Mouse (Mus musculus) lung, postnatal 4 days (tissue): ENCODE results near the gene Ushbp1.
"Not testable (repeated sequence)": the region's sequence is repeated elsewhere in the genome, so short reads cannot be mapped to it uniquely, and the experiment has no call there.

Experiments
- DNase-seq, 2 experiments: peaks; one replicate each; pipeline ENCODE4 v3.0.0; 2021

Gene Ushbp1

DNA sequence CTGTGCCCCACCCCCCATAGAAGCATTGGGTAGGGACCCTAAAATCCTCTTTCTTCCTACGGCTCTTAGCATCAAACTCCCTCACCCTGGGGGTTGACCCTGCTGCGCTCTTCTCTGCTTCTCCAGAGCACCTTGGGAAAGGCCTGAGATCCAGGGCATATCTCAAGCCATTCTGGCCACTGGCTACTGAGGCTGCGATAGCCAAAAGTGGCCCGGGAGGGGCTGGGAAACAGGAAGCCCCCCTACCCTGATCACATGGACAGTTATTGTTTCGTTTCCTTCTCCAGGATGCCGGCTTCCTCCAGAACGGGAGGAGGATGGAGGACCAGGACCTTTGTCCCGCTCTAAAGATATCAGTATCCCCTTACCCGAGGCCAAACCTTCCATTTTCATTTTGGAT lies at the start of gene Ushbp1:
Ushbp1 (minus strand) TSS at position 174 of the 400 bp plus-strand sequence.
- DNase-seq = peak; percentile 51 to 70

DNA sequence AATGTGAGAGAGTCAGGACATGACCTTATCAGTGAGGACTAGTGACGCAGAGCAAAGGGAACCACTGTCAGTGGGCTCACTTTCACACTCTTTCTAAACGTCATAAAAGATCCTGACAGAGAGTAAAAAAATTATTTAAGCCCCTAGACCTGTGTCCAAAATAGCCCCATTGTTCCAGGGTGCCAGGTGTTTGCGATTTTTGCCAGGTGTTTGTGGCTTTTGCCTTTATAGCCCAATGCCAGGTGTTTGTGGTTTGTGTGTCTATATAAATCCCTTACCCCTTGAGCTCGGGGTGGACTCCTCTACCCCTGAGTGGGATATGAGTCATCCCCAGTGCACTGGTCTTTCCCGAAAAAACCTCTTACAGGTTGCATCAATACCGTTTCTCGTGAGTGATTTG lies 49.5 kb upstream of the Ushbp1 start:
- DNase-seq = no peak

DNA sequence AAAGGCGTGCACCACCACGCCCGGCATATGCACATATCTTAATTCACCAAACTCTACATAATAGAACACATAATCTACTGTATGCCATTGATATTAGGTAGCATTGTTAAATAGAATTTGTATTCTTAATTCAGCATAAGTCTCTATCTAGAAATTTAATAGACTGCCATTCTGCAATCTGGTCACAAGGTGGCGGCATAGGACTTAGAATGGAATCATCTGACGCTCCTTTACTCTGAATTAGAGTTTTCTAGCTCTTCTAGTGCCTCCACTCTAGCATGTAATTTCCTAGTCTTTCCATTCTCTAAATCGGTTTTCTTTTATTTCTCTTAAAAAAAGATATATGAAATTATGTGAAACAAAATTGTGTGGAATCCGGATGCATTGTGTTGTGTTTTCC lies 45.8 kb upstream of the Ushbp1 start:
- DNase-seq = peak in 1 of 2 experiments; percentile 65

DNA sequence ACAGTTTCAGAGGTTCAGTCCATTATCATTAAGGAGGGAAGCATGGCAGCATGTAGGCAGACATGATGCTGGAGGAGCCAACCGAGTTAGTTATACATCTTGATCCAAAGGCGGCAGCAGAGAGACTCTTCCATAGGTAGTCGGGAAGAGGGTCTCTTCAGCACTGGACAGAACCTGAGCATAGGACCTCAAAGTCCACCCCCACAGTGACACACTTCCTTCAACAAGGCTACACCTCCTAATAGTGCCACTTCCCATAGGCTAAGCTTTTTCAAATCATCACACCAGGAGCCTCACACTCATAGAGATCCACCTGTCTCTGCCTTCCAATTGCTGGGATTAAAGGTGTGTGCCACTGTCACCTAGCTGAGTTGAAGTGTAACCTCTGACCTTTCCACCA lies 41.4 kb upstream of the Ushbp1 start:
- DNase-seq = no peak

DNA sequence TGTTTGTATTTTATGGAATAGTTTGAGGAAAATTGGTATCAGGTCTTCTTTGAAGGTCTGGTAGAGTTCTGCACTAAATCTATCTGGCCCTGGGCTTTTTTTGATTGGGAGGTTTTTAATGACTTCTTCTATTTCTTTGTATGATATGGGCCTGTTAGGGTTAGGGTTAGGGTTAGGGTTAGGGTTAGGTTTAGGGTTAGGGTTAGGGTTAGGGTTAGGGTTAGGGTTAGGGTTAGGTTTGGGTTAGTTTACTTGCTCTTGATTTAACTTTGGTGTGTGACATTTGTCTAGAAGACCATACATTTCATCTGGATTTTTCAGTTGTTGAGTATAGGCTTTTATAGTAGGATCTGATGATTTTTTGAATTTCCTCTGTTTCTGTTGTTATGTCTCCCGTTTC lies 37.3 kb upstream of the Ushbp1 start:
- DNase-seq = not testable (repeated sequence)

DNA sequence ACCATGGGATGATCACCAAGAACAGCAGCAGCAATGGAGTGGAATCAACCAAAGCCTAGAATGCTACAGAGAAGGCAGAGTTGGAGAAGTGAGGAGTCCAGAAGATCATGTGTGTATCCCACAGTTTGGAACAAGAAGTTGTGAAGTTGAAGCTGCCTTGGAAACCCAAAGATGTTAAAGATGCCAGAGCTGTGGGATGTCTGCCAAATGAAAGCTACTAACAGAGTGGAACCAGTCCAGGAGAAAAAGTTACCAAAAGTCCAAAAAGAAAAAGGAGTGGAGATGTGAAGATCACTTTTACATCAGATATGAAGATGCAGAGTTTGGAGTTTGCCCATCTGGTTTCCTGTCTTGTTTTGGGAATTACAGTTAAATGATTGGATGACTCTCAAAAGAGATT lies 26.5 kb upstream of the Ushbp1 start:
- DNase-seq = no peak

DNA sequence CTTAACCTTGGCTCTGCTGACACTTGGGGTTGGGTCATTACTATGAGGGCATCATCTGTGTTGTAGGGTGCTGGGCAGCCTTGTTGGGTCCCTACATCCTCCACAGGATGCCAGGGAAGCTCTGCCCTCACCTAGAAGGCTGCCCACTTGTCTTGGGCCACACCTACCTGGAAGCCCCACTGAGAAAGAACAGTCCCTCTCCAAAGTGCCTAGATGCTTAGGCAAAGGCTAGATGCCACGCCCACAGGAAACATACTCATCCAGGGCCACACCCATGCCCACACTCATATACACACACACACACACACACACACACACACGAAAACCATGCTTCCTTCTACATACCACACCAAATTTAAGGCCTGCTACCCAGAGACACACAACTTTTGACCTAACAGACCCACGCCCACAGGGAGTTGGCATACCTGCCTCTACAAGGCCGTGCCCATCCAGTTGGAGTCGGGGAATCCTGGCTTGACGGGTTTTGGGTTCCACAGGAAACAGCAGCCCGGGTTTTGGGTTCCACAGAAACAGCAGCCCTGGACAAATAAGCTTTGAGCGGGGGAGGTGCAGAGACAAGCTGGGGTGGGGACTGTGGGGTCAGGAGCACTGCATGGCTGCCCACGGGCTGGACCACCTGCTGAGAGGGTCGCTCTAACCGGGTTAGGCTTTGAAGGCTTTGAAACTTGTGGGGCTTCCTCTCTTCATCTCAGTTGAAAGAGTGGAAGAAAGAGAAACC lies 16.1 kb upstream of the Ushbp1 start:
- no peak for DNase-seq

DNA sequence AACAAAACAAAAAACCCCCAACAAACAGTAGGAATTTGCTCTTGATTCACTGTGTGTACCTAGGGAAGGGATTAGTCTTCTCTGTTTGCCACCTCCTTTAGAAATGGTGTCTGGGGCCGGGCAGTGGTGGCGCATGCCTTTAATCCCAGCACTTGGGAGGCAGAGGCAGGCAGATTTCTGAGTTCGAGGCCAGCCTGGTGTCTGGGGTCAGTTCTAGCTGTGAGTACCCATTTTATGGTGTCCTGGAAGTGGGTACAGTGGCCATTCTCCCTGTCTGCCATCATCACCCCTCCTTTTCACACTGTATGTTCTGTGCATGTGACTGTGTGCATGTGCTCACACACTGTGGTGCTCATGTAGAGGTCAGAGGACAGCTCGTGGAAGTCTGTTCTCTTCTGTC lies 12.6 kb upstream of the Ushbp1 start:
- no peak for DNase-seq

DNA sequence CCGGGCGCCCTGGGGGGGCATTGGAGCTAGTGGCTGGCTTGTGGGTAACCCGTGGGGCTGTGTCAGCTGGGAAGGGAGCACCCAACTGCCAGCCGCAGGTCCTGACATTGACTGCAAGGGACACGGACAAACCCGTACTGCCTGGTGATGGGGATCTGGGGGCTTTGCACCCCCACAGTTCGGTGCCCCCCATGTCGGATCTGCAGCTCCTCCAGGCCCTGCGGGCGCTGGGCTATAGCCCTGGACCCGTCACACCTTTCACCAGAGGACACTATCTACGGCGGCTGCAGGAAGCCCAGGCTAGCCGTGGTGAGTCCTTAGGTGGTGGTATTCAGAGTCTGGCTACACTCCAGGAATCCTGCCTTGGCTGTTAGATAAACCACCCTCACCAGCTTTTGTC lies 11.8 kb upstream of the Ushbp1 start:
- DNase-seq = no peak

DNA sequence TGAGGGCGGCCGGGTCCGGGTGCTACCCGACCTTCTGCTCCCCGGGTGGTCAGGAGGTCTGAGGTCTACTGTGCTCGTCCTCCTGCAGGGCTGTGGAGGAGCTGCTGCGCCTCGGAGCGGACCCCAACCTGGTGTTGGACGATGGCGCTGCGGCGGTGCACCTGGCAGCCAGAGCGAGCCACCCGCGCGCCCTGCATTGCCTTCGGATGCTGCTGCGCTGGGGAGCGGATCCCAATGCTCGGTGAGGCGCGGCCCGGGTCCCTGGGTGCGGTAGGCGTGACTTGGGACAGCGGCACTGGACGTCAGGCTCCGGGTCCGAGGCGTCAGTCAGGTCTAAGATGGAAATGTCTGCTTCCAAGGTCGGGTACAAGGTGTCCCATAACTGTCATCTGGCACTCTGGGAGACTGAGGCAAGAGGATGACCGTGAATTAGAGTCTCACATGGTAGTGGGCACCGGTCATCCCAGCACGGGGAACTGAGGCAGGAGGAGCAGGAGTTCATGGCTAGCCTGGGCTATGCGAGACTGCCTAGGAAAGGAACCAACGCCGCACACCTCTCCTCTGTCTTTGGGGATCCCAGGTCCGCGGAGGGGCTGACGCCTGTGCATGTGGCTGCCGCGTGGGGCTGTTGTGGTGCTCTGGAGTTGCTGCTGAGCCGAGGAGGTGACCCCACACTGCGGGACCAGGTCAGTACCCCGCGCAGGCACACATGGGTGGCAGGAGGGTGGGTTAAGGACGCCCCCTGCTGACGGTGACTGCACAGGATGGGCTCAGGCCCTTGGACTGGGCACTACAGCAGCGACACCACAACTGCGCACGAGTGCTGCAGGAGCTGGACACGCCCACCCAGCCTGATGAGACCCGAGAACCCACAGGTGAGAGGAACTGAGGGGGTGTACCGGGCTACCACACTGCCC lies 10.8 kb upstream of the Ushbp1 start:
- peak; percentile 85 to 86 for DNase-seq

DNA sequence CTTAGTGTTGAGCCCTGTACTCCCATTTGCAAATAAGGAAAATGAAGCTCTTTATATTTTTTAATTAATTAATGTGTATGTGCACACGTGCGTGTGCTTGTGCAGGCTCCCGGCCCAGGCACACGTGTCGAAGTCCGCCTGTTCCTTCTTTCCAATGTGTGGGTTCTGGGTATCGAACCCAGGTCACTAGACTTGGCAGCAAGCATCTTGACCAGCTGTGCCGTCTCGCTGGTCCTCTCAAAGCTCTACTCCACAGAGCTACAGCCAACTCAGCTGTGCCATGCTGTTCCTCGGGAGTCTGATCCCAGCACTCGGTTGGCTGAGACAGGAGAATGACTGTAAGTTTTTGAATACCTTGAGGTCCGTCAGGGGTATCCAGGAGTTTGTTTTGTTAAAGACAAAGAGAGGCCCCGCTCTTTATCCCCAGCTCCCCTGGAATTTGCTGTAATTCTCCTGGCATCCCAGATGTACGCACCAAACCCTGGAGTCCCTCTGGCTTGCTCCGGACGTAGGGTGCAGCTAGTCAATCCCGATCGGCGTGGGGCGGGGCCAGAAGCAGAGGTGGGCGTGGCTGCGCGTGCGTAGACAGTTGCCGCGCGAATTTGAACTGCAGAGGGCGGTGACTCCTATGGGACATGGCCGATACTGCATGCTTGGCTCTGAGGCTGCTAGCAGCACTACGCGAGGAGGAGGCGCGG lies 9.9 kb upstream of the Ushbp1 start, which contains the start of gene Ankle1:
Ankle1 (plus strand) TSS at position 610 of the 698 bp plus-strand sequence.
- peak; percentile 96 to 99 for DNase-seq

DNA sequence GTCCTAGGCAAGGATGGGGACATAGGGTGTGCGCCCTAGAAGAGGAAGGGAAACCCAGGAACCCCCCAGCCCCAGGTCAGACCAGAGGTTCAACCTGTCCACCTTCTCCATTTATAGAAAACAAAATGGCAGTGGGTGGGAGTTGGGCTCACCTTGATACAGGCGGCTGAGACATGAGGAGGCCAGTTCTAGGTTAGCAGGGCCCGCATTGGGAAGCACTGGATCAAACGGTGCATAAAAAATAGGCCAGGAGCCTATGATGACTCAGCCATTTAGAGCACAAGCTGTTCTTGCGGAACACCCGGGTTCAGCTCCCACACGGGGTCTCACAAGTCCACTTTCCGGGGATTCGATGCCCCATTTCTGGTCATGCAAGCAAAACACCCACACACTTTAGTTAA lies 9.3 kb upstream of the Ushbp1 start:
- peak; percentile 4 to 18 for DNase-seq

DNA sequence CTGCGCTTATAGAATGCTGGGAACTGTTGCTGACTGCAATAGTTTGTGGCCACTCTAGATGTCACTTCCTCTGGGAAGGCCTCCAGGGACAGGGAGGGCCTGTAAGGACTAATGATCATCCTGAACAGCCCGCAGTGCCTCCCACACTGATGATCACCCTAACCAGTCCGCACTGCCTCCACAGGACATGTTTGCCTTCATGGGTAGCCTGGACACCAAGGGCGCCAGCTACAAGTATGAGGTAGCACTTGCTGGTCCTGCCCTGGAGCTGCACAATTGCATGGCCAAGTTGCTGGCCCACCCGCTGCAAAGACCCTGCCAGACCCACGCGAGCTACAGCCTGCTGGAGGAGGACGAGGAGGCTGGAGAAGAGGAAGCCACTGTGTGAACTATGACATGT lies 8.4 kb upstream of the Ushbp1 start:
- DNase-seq = peak in 1 of 2 experiments; percentile 20

DNA sequence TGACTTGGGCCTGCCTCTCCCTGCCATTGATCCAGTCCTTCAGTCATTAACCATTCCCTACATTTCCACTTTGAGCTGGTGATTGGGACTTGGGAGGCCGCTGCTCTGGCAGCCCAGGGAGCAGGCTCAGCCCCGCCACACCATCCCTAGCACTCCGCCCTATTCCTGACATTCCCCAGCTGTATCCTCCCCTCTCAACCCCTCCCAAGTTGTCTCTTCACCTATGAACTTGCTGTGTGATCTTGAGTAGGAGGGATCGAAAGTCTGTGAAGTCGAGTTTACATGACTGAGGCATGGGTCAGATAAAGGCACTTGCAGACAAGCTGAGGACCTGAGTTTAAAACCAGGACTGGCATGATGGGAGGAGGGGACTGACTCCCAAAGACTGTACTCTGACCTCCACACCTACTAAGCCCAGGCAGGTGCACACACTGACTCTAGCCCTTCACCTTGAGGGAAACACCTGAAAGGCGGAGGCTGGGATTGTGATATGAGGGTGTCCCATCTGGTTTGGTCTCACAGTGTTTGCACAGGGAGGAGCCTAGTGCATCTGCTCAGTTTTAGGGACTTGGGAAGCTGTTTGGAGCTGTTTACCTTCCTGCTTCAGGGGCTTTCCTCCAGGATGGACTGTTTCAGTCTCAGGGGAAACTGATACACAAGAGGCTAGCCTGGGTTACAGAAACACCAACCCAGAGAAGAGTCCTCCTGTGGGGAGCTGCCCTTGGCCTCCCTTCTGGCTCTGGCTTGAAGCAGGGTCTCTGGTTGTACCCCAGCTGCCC lies 7.7 kb upstream of the Ushbp1 start:
- peak in 1 of 2 experiments; percentile 17 for DNase-seq

DNA sequence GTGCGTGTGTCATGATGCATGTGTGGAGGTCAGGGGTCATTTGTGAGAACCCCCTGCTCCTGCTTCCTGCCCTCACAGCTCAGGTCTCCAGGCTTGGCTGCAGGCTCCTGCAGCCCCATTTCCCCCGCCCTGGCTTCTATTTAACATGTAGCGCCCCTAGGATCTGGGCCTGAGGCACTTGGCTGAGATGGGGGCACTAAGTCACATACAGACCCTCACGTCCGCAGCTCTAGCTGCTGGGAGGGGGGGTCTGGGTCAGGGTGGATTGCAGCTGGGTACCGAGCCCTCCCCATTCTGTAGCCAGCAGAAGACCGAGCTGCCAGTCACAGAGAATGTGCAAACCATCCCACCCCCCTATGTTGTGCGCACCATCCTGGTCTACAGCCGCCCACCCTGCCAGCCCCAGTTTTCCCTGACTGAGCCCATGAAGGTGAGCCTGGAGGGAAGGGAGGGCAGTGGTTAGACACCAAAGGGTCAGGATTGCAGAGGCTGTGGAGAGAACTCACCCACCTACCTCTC lies 6.9 kb upstream of the Ushbp1 start:
- DNase-seq = peak in 1 of 2 experiments; percentile 18

DNA sequence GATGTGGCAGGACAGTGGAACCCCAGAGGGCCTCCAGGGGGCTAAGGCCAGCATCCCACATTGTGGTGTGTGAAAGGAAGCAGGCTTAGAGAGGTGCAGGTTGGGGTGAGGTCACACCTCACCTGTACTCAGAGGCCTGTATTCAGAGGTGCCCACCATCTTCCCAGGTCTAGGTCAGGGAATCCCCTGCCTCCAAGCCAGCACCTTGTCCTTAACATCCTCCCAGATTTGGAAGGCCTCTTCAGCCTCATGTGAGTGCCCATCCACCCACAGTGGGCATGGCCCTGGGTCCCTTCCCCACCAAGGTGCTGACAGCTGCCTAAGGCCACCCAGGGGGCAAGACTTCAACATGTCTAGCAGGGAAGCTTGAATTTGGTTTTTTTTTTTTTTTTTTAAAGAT lies 5.9 kb upstream of the Ushbp1 start:
- peak in 1 of 2 experiments; percentile 15 for DNase-seq

DNA sequence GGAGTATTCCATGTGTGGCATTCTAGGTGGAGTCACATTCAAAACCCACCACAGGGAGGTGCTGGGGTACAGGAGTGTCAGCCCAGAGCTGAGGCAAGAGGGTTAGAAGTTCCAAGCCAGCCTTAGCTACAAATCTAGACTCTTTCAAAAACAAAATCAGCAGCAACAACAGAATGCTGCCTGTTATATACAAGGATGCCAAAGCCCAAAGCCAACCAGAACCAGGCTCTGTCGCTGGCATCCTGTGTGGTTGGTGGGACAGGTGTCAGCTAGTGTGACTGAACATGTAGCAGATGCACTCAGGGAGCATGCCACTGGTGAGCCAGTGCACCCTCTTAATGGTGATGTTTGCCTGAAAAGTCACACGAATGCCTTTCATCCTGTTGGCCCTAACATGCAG lies 5.2 kb upstream of the Ushbp1 start:
- no peak for DNase-seq

DNA sequence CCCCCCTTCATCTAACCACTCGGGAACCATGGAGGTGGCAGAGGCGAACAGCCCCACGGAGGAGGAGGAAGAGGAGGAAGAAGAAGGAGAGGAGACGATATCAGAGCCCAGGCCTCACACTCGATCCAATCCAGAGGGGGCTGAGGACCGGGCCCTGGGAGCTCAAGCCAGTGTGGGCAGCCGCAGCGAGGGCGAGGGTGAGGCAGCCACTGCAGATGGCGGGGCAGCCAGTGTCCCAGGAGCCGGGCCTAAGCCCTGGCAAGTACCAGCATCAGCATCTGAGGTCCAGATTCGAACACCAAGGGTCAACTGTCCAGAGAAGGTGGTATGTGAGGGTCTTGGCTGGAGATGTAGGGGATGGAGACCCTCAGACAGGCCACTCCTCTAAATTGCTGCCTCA lies 2.1 kb upstream of the Ushbp1 start:
- DNase-seq = peak in 1 of 2 experiments; percentile 29

DNA sequence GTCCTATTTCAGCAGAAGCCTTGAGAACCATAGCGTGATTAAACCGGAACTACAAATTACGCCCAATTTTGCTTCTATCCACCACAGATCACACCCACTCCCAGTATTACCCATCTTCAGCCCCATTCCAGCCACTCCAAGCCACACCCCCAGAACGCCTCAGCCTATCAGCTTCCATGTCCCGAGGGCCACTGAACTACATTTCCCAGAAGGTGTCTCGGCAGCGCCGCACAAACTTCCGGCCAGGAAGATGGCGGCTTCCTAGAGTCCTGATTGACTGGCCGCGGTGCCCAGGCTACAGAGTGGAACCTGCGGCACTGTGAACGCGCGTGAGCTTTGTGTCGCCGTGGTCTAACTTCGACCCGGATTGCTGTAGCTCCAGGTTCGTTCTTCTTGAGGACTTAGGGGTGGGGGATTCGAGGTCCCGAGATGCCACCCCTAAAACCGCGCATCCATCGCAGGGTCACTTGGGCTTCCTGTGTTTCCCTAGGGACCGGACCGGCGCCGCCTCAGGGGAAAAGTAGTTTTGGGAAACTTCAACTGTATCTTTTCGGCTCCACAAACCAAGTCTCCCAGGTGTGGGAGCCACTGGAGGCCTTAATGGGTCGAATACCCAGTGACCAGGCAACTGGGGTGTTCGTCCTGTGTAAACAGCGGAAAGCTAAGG lies 1.2 kb upstream of the Ushbp1 start, which contains the start of gene Babam1:
Babam1 (plus strand) TSS at position 223 of the 667 bp plus-strand sequence.
- DNase-seq = peak; percentile 93 to 95

DNA sequence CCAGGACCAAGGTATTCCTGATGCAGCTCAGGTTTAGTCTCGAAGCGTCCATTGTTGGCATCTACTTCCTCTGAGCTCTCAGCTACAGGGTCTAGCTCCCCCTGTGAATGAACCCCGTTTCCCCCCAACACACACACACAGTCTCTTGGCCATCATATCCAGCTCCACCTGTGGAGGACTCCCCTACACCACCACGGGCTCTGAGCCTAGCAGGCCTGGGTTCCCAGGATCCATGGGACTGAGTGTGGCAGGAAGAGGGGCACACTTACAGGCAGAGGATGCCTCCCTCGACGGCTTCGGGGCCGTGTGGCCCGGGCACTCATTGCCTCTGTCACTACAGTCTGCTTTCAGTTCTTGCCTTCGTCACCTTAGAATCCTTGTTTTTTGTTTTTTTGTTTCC lies 531 bp downstream of the Ushbp1 start:
- peak in 1 of 2 experiments; percentile 31 for DNase-seq

DNA sequence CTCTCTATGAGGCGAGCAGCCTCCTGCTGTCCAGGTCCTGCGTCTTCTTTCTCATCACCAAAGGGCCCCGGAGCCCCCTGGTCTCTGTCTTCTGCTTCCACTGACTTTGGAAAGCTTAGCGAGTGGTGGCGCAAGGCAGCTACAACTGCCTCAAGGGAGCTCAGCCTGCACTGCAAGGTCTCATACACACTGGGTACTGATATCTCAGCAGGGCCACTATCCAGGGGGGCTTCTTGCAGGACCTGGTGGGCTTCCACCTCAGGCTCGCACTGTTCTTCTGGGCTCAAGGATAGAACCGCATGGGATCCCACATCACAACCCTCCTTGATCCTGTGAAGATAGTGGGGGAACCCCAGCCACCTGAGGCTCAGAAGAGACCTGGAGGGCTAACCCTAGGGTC lies 1.1 kb downstream of the Ushbp1 start:
- peak in 1 of 2 experiments; percentile 21 for DNase-seq
